Mouse (Mus musculus) adrenal gland, adult 8-10 months (tissue): ENCODE measurements around the gene Gm47969. TPM values are rescaled to one million over a fixed set of nuclear protein-coding genes. Genes with fewer than 3 reads are reported as not detected.
"Not testable (repeated sequence)": the region's sequence is repeated elsewhere in the genome, so short reads cannot be mapped to it uniquely, and the experiment has no call there.

Experiments
- DNase-seq: peaks from one replicate; pipeline ENCODE4 v3.0.0; 2022
- total RNA-seq, 4 experiments: library from RNA; stranded (reverse); gene quantifications; 2 replicates each; pipeline ENCODE4 v1.2.4; 2022

Gene Gm47969
- total RNA-seq = not detected

DNA sequence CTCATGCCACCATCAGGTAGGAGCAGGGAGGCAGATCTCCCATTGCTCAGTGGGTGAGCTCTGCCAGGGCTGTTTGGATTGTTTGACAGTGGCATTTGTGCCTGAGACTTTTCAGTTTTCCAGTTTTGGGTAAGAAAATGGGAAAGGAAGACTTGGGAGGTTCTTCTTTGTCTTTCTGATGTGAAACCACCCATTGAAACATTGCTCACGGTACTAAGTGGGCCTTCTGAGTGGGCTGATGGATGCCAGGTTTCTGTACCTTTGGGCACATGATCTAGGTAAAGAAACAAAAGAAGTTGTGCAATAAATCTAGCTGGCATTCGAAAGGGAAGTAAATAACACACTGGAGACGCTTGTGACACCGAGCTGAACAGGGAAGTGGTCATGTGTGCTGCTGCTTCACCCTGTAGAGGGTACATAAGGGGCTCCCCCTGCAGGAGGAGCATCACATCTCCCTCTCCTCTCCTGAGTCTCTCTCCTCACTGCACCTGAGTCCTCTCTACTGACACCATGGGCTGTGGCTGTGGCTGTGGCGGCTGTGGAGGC lies at the start of gene Gm47969:
Gene Gm47969, plus strand, starts transcription at position 51 of the 546 bp plus-strand sequence.
- no peak for DNase-seq

DNA sequence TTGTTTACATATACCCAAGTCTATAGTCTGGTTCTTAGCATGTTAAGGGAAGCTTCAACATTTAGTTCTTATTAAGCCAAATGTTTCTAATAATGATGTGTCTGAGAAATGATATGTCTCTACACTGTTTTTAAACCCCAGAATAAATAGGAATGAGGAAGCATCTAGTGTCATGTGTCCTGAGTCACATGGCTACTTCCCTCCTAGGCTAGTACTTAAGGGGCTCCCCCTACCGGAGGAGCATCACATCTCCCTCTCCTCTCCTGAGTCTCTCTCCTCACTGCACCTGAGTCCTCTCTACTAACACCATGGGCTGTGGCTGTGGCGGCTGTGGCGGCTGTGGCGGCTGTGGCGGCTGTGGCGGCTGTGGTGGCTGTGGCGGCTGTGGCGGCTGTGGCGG lies 44.4 kb upstream of the Gm47969 start, which contains the start of gene Gm47959:
Gene Gm47959, plus strand, starts transcription at position 243 of the 400 bp plus-strand sequence.
- not testable (repeated sequence) for DNase-seq

DNA sequence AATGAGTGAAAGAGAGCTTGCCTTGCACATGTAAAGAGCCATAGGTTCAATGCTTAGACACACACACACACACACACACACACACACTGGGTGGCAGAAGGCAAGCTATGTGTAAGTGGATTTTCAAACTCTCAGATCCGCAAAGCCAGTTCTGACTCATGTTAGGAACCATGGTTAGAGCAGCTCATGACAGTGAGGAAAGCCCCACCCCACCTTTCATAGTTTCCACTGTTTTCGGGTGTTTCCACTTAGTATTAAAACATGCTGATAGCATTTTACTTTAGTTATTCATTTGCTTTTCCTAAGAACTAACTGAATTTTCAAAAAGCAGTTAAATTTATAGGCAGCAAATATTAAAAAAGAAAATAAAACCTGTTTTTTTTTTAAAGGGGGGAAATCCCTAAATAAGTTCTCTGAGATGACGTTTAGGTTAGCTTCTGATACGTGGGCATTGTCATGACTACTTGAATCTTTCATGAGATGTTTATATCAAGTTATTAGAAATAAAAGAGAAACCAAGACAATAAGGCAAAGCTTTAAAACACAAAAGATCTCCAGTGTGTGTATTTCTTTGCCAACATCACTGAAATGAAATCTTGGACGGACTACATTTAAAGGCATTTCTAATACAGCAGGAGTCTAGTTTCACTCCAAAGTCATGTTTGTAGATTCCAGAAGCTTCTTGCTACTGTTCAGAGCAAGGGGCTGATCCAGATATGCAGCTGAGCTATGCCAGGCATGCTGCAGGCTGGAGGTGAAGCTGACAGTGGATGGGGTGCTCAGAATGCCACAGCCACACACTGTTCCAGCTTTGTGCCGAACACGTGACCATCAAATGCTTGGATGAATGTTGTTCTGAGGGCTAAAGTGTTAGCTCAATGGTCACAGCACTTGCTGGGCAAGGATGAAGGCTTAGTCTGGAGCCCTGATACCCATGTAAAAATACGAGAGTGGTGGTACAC lies 38.2 kb upstream of the Gm47969 start:
- DNase-seq = no peak

DNA sequence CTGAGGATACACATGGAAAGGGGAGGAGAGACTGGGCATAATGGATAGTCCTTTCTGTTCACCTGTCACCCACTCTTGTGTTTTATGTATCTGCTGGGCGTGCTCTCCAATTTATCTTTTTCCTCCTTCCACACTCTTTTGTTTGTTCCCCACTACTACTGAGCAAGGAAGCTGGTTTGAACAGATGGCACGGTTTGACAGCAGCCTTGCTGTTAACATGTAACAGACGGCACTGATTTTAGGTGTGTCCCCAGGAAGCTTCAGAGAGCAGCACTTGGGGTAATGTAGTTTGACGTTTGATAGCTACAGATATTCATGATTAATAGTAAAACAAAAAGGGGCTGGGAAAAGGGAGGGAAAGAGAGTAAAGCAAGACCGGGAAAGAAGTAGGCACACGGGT lies 37.3 kb upstream of the Gm47969 start:
- no peak for DNase-seq

DNA sequence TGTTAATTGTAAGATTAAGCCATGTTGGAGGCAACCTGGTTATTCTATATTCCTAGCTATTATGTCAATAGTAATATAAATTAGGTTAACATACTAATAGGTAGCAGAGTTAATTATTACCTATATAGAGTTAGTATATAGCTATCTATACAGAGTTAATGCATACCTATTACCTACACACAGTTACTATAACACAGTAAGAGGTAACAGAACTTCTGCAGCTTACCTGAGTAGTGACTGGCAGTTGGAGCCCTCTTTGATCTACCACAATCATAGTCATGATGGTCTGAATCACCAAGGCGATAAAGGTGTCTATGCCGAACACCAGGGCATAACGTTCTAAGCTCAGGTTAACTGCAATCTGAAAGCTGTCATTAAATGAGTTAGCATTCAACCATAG lies 30.3 kb upstream of the Gm47969 start:
- DNase-seq = no peak

DNA sequence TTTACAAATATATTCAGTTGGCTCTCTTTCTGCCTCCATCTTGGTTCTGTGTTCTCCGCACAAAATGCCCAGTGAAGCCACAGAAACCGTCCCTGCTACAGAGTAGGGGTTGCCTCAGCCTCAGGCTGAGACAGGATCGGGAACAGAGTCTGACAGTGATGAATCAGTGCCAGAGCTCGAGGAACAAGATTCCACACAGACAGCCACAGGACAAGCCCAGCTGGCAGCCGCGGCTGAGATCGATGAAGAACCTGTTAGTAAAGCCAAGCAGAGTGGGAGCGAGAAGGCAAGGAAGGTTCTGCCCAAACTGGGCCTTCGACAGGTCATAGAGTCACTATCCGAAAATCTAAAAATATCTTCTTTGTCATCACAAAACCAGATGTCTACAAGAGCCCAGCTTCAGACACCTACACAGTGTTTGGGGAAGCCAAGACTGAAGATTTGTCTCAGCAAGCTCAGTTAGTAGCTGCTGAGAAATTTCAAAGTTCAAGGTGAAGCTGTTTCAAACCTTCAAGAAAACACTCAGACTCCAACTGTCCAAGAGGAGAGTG lies 29.3 kb upstream of the Gm47969 start:
- DNase-seq = no peak

DNA sequence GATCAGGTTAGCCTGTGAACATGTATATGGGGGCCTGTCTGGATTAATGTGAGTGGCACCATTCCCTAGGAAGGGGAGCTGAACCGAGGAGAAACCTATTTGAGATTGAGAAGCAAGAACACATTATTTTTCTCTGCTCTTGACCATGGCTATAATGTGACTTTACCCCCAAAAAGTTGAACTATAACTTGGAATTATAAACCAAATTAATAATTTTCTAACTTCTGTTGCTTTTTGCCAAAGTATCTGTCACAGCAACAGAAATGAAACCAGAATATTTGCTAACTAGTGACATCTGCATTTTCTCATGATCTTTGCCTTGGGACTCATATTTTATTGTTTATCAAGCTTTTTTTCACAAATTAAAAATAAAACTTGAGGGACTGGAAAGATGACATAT lies 28.2 kb upstream of the Gm47969 start:
- no peak for DNase-seq

DNA sequence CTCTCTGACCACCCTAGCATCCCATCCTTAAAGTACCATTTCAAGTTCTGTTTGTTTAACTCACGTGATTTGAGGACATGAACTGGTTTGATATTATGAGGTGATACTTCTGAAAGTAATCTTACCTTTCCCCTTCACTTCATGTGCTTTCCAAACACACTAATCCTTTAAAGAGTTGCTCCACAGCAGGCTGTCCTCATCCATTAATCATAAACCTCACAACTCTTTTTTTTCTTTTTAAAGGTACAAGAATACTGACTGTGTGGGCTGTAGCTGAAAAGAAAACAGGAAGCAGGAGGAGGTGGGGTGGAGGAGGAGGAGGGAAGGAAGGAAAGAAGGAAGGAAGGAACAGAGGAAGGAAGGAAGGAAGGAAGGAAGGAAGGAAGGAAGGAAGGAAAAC lies 12.8 kb upstream of the Gm47969 start:
- no peak for DNase-seq

DNA sequence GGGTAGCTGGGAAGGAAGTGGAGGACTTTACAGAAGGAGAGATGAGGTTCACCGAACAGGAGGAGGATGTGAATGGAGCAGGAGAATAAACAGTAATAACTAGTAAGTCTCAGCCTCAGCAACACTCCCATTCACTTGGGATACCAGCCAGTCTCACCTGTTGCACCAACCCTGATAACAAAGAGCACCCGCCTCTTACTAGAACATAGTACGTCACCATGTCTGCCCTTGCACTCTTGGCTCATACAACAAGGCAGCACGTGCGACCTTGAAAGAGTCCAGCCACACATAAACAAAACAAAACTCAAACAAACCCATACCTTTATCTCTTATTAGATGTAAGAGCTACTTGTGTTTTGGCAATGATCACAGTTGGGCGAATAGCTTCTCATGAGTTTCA lies 12.2 kb upstream of the Gm47969 start:
- no peak for DNase-seq

DNA sequence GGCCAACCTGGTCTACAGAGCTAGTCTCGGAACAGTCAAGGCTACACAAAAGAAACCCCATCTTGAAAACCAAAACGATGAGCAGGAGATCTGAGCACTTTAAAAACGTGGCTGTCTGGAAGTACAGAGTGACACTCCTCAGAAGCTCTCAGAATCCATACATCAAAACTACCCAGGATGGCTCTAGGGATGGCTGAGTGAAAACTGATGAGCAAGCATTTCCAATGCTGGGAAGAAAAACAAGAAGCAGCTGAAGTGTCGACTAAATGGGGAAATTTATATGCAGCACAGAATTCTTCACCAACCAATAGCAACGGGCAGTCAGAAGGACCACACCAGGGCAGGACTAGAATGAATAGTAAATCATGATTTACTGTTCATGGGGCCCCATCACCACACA lies 10.2 kb upstream of the Gm47969 start:
- no peak for DNase-seq

DNA sequence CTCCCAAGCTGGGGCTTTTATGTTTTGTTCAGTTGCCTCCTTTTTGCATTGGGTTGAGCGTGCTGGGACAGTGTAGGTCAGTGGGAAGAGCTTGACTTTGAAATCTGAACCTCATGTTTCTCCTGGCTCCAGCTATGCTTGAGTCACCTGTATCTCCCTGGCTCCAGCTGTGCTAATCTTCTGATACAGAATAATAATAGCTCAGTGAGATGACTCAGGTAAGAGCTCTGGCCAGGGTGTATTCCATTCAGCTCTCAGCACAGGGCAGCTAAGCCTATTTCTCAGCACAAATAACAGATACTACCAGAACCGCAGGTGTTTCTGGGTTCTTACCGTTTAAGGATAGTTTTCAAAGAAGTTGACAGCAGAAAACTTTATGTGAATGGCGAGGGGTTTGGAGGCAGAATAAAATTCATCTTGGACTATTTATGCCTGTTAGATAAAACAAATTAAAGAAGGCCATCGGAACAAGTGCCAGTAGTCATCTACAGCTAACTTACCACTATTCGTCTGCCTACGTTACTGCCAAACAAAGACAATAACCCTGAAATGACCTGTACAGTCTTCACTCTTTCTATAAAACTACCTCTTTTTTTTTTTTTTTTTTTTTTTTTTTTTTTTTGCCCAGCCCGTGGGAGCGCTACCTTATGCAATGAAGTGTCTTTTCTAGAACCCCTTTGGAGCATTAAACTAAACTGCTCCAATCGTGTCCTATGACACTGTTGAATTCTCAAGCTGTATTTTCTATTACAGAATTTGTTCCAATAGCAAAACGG lies 7.7 kb upstream of the Gm47969 start:
- DNase-seq = no peak

DNA sequence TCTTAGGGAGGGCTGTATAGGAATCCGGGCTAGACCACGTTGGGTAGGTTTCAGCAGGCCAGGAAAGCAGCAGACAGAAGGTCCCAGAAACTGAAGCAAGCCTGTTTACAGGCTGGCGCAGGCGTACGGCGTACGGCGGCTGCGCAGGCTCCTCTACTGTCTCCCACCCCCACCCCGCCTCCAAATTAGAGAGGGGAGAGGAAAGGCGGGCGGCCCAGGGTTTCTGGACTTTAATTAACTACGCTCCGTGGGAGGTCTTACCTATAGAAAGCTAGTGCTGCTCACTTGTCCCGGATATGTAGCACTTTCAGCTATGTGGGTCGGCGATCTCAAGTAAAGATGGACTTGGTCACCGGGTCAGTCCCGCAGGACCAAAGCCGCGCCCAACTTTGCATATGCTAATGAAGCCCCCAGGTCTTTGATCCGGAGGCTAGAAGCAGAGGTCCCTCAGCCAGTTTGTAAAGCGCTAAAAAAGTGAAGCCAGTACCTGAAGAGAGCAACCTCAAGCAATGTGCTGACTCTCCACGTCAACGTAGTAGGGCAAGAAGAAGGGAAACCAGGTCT lies 6.5 kb upstream of the Gm47969 start, which contains the start of gene Slc19a3:
Gene Slc19a3, minus strand, starts transcription at position 340 of the 564 bp plus-strand sequence.
- DNase-seq = no peak

DNA sequence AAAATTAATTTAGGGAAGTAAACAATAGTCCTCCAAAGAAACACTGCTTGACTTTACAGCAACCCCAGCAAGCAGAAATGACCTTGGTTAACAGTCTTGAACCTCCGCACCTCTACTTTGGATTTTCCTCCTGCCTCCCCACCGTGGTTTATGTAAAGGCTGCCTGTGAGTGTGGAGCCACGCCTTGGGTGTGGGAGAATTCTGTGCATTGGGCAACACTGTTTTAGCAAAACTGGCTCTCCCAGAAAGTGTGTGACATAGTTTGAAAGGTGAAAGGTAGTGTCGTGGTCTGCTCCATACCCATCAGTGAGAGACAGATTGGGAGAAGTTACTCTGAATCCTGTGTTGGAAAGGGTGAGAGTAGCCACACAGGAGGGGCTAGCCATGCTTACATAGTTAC lies 5.7 kb upstream of the Gm47969 start:
- no peak for DNase-seq

DNA sequence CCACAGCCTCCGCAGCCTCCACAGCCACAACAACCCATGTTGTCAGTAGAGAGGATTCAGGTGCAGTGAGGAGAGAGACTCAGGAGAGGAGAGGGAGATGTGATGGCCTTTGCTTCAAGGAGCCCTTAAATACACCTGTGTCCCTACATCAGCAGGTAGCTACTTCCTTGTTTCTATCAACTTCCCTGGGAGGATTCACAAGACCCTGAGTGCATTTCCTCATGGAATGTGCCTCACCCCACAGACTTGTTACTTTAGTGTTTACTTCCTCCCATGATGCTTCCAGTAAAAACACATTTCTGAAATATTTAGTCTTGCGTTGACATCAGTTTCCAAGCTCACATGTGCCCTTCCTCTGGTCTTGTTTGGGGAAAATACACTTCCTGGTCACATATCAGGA lies 2.4 kb upstream of the Gm47969 start, which contains the start of gene Krtap28-10:
Gene Krtap28-10, minus strand, starts transcription at position 101 of the 400 bp plus-strand sequence.
- no peak for DNase-seq

DNA sequence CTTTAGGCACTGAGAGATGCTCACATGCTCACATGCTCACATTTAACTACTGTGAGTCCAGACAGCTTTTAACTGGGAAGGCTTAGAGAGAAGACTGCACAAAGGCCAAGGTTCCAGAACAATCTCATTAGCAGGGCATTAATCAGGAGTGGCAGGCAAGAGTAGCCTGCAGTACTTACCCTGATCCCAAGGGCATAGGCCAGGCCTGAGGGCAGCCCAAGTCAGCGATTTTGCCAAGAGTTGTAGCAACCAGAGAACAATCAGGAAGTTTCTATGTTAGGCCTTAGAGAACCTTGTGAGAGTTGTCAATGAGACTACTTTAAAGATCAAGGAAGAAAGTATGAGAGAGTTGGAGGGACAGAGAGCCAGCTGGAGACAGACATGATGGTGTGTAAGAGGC lies 13.7 kb downstream of the Gm47969 start:
- DNase-seq = no peak

DNA sequence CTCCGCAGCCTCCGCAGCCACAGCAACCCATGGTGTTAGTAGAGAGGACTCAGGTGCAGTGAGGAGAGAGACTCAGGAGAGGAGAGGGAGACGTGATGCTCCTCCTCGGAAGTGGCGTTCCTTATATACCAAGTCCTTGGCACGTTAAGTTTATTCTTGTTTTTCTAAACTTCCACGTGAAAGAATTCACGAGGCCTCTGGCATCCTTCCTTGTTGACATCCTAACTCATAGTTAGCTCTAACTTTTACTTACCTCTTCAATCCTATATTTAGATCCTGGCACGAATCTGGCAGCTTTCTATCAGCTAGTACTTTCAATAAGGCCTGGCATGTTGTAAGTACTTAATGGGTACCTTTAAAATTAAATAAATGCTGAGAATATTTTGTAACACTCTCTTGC lies 14.5 kb downstream of the Gm47969 start, which contains the start of gene A030005K14Rik:
Gene A030005K14Rik, minus strand, starts transcription at position 101 of the 400 bp plus-strand sequence.
- no peak for DNase-seq

DNA sequence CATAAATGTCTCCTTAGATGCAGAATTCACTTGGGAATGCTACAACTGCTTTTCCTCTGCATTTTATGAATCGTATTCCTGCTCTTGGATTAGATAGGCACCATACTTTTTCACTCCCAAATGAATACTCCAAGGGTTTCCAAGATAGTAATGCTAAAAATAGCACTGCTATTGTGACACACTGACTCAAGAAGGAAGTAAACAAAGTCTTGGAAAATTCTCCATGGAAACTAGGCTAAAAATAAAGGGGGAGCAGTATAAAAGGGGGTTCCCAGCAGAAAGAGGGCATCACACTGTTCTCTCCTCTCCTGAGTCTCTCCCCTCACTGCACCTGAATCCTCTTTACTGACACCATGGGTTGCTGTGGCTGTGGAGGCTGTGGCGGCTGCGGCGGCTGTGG lies 15.9 kb downstream of the Gm47969 start, which contains the start of gene Krtap28-13:
Gene Krtap28-13, plus strand, starts transcription at position 288 of the 400 bp plus-strand sequence.
- DNase-seq = no peak

DNA sequence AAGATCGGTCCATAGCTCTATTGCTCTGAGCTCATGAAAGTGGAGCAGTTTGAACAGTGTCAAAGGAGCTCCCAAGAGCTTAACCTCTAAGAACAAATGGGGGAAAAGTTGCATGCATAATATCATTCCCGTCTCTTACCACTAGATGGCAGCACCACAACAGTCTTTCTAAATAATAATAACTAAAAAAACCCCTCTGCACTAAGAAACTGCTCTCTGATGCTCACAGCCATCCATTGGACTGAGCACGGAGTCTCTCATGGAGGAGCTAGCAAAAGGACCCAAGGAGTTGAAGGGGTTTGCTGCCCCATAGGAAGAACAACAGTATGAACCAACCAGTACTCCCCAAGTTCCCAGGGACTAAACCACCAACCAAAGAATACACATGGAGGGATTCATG lies 20.1 kb downstream of the Gm47969 start:
- no peak for DNase-seq

DNA sequence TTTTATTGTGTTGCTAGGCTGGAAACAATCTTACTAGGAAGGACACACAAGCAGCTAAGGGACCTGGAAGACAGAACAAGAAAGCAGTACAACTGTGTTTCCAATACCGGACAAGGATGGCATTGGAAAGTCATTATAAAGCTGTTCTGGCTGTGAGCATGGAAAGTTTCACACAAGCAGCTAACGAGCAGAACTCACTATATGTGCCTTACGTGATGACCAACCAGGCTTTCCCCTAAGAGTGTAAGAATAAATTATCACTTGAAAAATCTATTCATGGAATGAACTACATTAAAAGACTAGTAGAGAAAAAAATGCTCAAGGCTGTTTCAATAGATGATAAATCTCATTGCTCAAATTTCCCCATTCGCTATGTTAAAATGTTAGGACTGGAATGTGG lies 21.8 kb downstream of the Gm47969 start:
- no peak for DNase-seq

DNA sequence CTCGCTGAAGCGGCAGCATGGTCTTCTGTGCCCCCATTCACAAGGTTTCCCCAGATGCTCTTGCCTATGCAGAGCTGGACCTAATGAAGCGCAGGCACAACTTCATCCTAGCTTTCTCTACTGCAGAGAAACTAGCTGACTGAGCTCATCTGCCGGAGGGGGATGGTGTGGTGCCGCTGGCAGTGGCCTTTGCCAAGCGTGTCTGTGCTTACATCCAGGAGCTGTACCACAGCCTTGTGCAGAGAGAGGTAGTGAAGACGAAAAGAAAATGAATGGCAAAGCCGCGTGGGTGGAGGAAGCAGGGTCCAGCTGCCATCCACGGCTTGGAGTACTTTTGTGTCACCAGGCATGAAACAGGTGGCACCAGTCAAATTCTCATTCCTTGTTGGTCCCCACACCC lies 22.5 kb downstream of the Gm47969 start:
- no peak for DNase-seq

DNA sequence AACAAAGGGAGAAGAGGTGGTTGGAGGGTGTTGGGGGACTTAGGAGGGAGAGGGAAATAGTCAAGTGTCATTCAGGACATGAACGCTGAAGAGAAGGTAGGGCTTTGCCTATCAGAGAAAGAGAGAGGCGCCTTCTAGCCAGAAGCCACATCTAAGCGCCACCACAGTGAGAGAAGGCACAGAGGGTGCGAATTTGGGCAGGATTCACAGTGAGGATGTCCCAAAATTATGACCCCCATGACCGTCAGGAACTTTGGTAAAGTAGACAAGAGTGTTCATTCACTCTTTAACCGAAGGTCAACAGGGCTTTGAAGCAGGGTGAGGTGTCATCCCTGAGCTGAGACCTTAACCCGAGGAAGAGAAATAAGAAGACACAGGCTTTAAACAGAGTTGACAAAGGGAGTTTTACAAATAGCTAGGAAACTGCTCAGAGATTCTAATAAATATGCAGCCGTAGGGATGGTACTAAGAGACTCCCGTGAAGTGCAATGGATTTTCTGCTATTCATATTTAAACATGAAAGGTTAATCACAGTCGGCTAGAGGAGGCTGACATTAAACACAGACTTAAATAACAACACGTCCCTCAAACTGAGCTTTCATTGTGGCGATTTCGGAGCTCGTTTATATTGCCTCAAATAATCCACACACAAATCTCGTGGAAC lies 30.9 kb downstream of the Gm47969 start:
- no peak for DNase-seq
